Mouse (Mus musculus): ENCODE results near the gene Elavl1. TPM values are rescaled to one million over a fixed set of nuclear protein-coding genes. Genes with fewer than 3 reads are reported as not detected.
"Not testable (repeated sequence)": the region's sequence is repeated elsewhere in the genome, so short reads cannot be mapped to it uniquely, and the experiment has no call there.

Elavl1 gene
- polyA plus RNA-seq, 1 experiment = 47.3 TPM

DNA sequence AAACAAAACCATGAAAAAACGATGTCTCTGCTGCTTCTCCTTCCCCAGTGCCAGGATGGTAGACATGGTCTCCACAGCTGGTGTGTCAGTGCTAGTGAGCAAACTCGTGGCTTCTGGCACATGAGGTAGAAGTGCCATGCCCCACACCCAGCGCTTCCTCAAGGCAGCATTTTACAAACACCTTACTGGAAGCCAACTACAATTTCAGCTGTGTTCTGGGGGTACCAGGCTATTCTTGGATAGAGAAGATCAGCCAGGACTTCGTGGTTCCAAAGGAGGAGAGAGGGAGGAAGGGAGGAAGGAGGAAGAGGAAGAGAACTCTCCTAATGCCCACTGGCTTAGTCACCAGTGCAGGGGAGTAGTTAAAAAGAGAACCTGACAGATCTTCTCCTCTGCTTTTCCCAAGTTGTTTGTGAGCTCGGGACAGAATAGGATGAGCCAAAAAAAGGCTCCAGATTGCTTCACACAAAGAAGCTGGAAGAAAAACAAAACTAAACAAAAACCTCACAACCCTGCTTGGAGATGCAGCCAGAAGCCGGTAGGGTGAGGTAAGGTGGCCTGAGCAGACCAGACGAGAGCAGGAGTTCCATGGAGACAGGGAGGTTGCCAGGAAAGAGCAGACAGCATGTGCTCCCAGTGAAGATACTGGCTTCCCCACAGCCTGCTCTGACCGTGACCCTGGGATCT, 62.0 kb downstream of the Elavl1 start:
- WGBS = 78% methylated on average over 8 of the region's 8 CpGs
- DNase-seq (ENCODE audit: low read depth, low spot score) = no peak

DNA sequence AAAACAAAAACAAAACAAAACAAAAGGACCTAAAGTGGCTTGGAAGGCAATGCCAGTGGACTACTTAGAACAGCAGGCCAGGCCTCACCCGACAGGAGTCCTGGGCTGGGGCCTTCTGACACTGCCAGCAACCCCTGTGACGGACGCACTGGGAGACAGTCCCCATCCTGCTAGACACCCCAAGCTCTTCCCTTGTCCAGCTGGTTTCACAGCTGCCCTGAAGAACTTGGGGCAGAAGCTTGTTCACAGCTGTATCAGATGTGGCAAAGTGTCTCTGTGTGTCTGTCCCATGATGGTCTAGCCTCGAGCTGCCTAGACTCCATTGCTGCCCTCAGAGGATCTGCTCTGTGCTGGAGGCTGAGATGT, 65.4 kb downstream of the Elavl1 start:
- WGBS = 84% methylated on average over 4 of the region's 4 CpGs
- DNase-seq (ENCODE audit: low read depth, low spot score) = no peak

DNA sequence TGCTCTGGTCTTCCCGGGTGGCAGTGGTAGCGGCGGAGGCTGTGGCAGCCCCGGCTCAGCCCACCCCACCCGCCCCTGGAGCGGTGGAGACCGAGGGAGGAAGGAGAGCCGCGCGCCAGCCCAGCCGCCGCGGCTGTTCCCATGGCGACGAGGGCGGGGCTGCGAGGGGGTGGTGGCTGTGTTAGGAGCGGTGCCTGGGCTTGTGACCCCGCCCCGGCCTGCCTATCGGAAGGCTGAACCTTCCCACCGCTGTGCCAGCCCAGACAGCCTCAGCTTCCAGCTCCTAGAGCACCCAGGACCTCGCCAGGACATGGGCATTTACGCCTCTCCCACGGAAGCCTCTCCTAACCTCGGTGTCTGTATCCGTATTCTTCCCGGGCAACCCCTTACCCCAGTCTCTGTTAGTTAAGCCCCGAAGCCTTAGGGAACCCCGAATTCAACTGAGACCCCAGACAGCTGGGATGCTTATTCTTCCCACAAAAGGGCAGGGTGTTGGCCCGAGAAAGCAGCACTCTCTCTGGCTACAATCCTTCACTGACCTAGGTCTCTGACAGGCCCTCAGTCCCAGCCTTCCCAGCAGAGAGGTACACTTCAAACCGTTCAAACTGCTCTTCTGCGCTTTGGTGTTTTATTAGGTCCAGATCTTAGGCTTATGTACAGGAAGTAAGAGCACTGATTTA, 65.9 kb downstream of the Elavl1 start, which contains the start of gene Ctxn1:
Gene Ctxn1, minus strand, starts transcription at position 150 of the 680 bp plus-strand sequence.
- peak; percentile 68 for DNase-seq (ENCODE audit: low read depth, low spot score)
- WGBS = 7% methylated on average over 29 of the region's 33 CpGs

DNA sequence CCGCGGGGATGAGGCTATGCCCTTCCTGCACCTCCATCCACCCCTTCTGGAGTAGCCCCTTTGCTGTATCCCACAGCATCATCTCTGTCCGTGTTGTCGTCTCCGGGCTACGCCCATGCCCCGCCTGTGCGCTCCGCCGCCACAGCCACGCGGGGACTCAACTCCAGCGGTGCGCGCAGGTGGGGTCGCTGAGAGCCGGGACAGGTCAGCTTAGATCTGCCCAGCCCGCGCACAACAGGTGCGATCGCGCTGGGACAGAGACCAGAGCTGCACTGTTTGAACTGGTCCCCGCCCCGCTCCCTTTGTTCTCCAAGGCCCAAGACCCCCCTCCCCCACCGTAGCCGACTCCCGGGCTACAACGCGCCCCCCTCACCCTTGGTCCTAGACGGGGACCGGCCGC, 66.5 kb downstream of the Elavl1 start:
- DNase-seq (ENCODE audit: low read depth, low spot score) = no peak
- WGBS = under 1% methylated on average over 32 of the region's 32 CpGs

DNA sequence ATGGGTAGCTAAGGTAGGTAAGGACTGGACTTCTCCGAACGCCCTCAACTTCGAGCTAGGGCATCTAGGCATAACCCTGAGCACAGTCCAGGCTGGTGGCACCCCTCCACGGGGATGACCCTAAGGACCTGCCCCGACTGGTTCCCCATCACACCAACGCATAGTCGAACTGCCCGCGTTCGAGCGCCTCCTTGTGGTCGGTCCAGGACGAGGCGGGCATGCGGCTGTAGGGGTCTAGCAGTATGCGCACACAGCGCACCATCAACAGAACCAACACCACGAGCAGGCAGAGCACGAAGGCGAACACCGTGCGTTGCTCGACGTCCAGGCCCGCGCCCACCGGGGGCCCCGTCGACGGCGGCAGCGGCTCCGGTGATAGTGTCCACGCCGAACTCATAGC, 67.0 kb downstream of the Elavl1 start:
- no peak for DNase-seq (ENCODE audit: low read depth, low spot score)
- WGBS = 4% methylated on average over 35 of the region's 35 CpGs

DNA sequence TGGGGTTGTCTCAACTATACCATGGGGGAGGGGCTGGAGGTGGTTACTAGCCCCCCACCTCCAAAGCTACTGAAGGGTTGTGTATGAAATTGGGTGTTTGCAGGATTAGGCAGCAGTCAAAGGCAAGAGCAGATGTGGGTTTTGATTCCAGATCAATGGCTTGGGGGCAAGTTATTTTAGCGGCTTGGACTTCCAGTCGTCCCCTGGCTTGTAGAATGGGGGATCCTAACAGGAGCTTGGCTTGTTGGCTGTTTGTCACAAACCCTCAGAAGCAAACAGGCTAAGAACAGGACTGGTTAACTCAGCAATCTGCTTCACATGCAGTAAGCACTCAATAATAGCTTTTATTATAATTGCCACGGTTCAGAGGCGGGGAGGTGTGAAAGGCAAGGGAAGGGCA, 67.9 kb downstream of the Elavl1 start:
- no peak for DNase-seq (ENCODE audit: low read depth, low spot score)
- 81% methylated on average over 4 of the region's 4 CpGs for WGBS

DNA sequence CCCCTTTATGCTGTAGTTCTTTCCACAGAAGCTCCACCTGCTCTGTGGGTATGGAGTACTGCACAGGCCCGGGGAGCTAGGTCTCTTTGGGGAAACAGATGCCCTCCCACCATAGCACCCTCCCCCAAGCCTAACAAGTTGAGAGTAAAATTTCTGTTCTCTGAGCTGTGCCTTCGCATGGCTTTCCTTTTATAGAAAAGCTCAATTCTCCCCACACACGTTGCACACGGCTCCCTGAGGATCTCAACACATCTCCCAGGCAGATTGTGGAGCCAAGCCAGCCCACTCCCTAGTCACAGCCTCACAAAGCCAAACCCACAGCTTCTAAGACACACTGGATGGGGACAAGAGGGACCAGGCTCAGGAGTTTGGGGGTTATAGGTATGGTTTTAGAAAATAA, 68.3 kb downstream of the Elavl1 start:
- 50% methylated on average over 4 of the region's 4 CpGs for WGBS
- DNase-seq (ENCODE audit: low read depth, low spot score) = no peak

DNA sequence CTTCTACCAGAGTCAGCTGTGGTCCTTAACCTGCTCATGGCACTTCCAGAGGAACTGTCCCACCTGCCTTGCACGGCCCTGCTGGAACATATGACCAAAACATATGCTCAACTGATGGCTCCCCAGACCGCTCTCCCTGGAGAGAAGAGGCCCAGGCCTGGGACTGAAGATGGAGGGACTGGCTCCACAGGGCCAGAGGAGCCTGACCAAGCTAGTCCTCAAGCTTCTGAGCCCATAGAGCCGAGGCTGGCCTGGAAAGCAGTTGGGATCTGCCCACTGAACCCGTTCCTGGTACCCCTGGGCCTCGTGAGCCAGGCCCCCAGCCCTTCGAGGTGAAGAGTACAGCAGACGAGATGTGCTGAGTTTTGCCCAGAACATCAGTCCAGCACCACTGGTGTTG, 69.7 kb downstream of the Elavl1 start:
- not testable (repeated sequence) for DNase-seq (ENCODE audit: low read depth, low spot score)
- 87% methylated on average over 7 of the region's 7 CpGs for WGBS

DNA sequence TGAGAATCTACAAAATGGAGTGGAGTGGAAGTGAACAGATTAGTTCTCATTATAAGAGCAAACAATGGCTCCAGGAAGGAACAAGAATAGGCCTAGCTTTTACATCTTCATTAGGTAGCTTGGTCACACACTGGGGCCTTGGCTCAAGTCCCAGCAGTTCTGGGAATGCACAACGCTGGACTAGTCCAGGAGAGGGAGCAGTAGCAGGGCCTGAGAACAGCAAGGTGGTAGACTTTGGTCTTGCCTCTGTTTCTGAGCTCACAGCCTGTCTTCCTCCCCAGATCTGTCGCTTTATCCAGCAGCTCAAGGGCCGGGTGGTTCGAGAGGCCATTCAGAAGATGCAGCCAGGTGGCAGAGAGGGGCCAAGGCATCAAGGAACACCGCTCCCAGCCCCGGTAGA, 71.2 kb downstream of the Elavl1 start:
- DNase-seq (ENCODE audit: low read depth, low spot score) = no peak
- 42% methylated on average over 6 of the region's 6 CpGs for WGBS

DNA sequence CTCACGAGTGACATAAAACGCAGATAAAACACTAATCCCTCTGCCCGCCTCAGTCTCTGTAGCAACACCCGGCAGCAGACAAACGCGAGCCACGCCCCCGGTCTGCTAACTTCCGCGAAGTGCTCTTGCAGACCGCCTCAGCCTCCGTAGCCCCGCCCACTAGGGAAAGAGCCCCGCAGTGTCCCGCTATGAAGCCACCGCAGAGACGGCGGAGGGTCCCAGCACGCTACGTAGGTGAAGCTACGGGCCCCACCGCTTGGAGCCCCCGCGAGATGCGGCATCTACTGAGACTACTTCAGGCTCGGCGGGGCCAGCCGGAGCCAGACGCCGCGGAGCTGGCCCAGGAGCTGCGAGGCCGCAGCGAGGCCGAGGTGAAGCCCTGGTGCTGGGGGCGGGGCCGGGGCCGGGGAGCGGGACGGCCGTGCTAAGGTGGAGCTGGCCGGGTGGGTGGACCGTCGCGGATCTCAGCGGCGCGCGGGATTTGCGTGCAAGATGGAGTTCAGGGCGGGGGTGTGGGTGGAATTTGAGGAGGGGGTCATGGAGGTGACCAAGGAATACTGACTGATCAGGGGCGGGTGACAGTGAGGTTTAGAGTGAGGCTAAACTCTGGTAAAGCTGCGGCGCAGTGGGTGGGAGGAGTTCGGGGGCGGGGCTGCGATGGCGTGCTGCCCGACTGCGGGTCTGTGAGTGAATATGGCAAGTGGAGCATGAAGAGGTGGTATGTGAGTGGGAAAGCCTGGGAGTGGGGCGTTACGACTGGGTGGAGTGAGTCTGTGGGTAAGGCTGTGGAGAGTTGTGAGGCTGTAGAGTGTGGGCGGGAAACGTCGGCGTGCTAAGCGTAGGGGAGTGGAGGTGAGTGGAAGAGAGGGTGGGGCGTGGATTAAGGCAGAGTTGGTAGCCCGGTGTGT, 72.0 kb downstream of the Elavl1 start, which contains the start of gene Snapc2:
Gene Snapc2, plus strand, starts transcription at position 147 of the 908 bp plus-strand sequence.
- under 1% methylated on average over 69 of the region's 69 CpGs for WGBS
- DNase-seq (ENCODE audit: low read depth, low spot score) = peak; percentile 96

DNA sequence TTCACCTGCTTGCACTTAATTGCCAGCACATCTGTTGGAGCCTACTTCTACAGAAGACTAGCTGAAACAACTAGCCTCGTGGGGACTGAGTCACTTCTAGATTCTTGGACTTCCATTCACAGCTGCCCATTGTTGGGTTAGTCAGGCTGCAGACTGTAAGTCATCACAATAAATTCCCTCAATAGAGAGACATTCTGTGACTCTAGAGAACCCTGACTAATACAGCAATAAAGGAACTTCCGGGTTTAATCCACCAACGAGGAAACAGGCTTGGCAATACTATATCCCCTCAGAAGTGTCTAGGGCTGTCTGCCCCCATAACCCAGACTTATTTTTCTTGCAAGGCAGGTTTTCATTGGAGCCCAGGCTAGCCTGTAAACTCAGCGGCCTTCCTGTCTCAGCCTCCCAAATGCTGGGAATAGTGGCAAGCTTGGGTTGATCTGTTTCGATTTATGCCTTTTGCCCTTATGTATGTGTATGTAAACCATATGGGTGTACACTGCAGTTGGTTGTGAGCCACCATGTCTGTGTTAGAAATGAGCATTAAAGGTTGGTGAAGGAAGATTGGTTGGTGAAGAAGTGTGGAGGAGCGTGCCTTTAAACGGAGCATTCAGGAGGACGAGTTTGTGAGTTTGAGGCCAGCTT, 73.0 kb downstream of the Elavl1 start:
- WGBS = 23% methylated on average over 8 of the region's 8 CpGs
- no peak for DNase-seq (ENCODE audit: low read depth, low spot score)

DNA sequence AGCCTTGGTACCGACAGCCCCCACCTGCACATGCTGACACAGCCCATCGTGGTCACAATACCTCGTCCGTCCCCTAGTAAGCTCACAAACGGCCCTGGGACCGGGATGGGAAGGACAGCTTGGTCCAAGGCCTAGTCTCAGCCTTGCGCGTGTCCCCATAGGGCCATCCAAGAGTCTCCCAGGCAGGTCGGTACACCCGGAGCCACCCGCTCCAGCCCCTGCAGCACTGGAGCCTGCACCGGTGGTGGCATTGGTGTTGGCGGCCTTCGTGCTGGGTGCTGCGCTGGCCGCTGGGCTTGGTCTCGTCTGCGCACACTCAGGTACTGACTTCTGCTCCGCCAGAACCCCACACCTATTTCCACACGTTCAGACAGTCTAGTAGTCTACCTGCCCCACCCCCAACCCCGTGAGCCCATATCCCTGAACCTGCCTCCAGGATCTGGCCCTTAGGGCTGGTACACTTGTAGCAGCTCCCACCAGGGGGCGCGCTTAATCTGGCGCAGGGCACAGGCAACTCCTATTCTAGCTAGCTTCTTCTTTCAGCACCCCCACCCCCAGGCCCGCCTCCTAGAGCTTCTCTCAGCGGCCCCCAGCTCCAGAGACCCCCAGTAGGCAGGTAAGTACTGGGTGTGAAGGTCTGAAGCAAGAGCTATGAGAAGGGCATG, 74.8 kb downstream of the Elavl1 start:
- WGBS = 48% methylated on average over 26 of the region's 26 CpGs
- DNase-seq (ENCODE audit: low read depth, low spot score) = no peak

DNA sequence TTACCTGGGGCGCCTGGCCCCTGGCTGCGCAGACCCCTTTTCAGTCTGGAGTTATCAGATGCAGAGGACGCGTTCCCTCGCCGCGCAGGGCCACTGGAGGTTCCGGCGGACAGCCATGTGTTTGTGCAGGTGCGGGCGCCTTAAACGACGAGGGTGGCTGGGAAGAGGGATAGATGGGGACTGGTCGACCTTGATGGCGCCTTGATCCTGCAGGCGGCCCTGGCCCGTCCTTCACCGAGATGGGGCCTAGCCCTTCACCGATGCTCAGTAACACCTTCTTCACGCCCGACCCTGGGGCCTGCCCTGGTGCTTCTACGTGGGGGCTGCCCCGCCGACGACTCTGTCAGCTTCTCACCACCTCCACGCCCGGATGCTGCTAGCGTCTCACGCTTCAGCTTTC, 76.0 kb downstream of the Elavl1 start:
- WGBS = 56% methylated on average over 29 of the region's 29 CpGs
- DNase-seq (ENCODE audit: low read depth, low spot score) = no peak

DNA sequence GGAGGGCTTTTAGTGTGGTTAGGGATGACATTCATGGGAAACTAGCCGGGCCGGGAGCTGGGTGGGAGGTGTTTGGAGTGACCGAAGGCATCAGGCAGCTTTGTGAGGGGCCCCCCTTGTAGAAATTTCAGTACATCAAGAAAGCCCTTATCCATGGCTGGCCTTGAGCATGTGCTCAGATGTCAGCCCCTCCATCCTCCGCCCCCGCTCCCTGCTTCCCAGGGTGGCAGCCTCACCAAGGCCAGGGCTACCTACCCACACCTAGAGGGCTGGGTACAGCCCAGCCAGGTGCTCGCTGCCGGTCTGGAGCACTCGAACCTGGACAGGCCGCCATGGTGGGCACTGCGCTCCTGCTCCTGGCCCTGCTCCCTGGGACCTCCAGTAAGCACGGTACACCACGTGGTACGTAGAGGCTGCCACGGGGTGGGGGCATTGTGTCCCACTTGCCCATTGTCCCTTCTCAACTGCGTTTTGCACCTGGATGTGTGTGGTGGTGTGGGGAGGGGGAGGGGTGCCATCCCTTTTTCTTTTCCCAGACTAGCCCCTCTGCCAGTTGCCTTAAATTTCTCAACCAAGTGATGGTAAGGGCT, 77.2 kb downstream of the Elavl1 start, which contains the start of gene Tgfbr3l:
Gene Tgfbr3l, plus strand, starts transcription at position 264 of the 590 bp plus-strand sequence.
- WGBS = 82% methylated on average over 15 of the region's 15 CpGs
- no peak for DNase-seq (ENCODE audit: low read depth, low spot score)

DNA sequence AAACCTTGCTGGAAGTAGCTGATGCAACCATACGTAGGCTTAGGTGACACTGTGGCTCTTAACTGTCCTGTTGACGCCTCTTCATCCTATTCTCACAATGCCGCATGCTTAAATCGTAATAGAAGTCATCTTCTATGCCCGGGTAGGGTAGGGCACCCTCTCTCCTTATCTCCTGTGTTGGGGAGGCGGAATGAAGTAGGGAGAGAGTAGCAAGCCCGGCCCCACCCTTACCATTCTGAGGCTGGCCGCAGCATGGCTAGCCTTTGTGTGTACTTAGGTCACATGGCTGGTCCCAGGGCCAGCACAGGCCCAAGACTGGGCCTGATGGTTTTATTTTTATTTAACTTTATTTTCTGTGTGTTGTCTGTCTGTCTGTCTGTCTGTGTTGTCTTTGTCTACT, 78.0 kb downstream of the Elavl1 start:
- no peak for DNase-seq (ENCODE audit: low read depth, low spot score)
- WGBS = 74% methylated on average over 8 of the region's 8 CpGs

DNA sequence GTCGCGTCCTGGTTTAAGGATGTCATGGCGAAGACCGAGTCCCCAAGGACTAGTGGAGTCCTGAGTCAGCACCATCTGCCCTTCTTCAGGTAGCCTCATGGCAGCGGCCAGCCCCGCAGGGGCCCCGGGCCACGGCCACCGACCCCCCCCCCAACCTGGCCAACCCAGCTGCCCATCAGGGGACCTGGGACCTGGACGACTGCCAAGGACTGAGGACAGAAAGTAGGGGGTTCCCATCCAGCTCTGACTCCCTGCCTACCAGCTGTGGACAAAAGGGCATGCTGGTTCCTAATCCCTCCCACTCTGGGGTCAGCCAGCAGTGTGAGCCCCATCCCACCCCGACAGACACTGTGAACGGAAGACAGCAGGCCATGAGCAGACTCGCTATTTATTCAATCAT, 79.5 kb downstream of the Elavl1 start:
- no peak for DNase-seq (ENCODE audit: low read depth, low spot score)

DNA sequence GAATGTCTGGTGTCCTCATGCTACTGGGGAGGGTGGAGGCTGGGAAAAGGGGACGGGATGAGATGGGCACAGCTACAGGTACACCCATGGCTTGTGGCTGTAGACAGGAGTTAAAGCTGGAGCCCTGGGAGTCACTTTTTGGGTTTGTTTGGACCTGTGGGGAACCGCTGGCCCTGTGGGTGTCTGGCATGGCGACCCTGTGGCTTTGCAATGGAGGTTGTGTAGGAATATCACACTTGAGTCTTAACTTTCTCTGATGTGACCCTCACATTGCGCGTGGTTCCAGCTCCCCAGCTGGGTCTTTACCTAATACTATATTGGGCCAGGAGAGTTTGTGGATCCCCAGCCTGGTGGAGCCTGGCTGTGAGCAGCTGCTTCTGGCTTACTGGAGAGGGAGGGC, 80.2 kb downstream of the Elavl1 start:
- no peak for DNase-seq (ENCODE audit: low read depth, low spot score)
- WGBS = 95% methylated on average over 5 of the region's 5 CpGs

More for the DNA sequence above, 79.5 kb downstream of the Elavl1 start:
- WGBS = 88% methylated on average over 13 of the region's 13 CpGs

DNA sequence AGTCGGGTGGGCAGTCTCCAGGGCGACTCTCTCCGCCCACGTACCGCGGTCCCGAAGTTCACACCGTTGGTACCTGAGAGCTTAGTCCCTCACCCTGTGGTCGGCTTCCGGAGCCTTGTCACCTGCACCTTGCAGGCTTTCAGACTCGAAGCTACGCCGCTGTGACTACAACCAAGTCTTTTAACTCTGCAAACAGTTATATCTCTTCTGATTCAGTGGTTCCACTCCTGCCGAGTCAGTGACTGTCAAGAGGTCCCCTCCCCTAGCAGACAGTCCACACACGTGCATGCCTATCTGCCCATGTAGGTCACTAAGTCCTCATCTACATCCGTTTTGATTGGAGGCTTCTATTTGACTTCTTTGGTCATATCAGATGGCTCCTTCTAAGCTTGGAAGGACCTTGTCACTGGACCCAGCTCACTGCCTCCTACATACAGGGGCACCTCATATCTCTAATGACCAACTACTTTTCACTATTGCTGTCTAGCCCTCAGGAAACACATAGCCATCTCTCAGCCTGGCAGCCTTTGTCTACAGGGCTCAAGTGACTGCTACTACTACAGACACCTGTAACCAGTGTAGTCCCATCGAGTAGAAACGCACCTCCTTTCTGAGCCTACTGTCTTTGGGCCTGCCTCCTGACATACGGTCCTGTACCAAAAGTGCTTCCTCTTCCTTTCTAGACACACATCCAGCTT, 85.9 kb downstream of the Elavl1 start:
- WGBS = 4% methylated on average over 19 of the region's 19 CpGs
- DNase-seq (ENCODE audit: low read depth, low spot score) = no peak

All from large intestine, adult 2 months (tissue).